In the genomic region with DNA sequence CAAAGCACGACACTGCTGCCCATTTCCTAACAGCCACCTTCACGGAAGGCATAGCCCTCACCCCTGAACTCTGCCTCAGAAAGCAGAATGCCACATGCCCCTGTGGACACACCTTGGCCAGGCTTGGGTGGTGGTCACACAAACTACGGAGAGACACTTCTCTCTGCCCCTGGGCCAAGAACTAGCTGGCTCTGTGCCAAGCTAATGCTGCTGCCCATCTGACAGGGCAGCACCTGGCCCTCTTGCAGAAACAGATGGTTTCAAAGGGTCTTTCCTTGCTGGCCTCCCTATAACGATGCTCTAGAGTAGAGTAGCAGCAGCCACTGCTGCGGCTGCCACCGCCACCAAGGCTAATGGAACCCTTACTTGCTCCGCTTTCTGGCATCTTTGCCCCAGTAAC, we compare ENCODE assay signal across 17 mouse cellular contexts. TPM values are rescaled to one million over a fixed set of nuclear protein-coding genes. Genes with fewer than 3 reads are reported as not detected.
DNase-seq lines count a peak whose midpoint lies in the region; TF ChIP-seq lines count a peak whose summit lies in the region.
"Had no signal": no experiment of that assay in that cellular context is flagged by ENCODE, and none has a peak within 500 bp of the region (broad histone marks: within the 10 kb centered on the region; RNA-seq: fewer than 3 reads in every experiment).

No protein-coding gene starts in this region.

- no peaks in the 10 kb centered on the region for H3K27me3 ChIP-seq in forebrain, embryonic 10.5 days (ENCODE audit: poor library complexity, severe bottlenecking)
- H3K27me3 ChIP-seq: embryonic facial prominence, embryonic 13.5 days; forebrain, embryonic 13.5 days; heart, embryonic 12.5 days; hindbrain, embryonic 13.5 days; intestine, embryonic 15.5 days had no signal

- no peaks in the 10 kb centered on the region for H3K9me3 ChIP-seq in forebrain, embryonic 10.5 days
- H3K9me3 ChIP-seq: embryonic facial prominence, embryonic 13.5 days; forebrain, embryonic 13.5 days; heart, embryonic 12.5 days; hindbrain, embryonic 13.5 days; intestine, embryonic 15.5 days had no signal

- DNase-seq in cerebellum, postnatal 14 days: peak; percentile 75 to 77
- no peak for DNase-seq in cerebellum, adult 8-10 months
- peak; percentile 76 for DNase-seq in left cerebral cortex, postnatal 4 days
- DNase-seq in left cerebral cortex, postnatal 10 days (ENCODE audit: extremely low spot score in 1 of 2, low spot score in 2 of 2): no peak
- peak; percentile 7 for DNase-seq in brain, embryonic 14.5 days (ENCODE audit: low read depth)
- peak; percentile 2 for DNase-seq in retina, embryonic 14.5 days (ENCODE audit: low spot score)
- DNase-seq in forebrain, embryonic 10.5 days (ENCODE audit: extremely low spot score, low spot score): no peak
- no peak for DNase-seq in urinary bladder, postnatal 25 days (ENCODE audit: low spot score)
- DNase-seq: adrenal gland, adult 8-10 months; adrenal gland, postnatal 36 days; gastrocnemius, adult 2 months; gastrocnemius, postnatal 25 days had no signal

- H3K4me1 ChIP-seq in forebrain, embryonic 10.5 days: no peaks in the 10 kb centered on the region
- H3K4me1 ChIP-seq: embryonic facial prominence, embryonic 13.5 days; forebrain, embryonic 13.5 days; heart, embryonic 12.5 days; hindbrain, embryonic 13.5 days; intestine, embryonic 15.5 days had no signal

- no peaks in the 10 kb centered on the region for H3K36me3 ChIP-seq in forebrain, embryonic 10.5 days (replicated peaks)
- H3K36me3 ChIP-seq: embryonic facial prominence, embryonic 13.5 days; heart, embryonic 12.5 days; hindbrain, embryonic 13.5 days; intestine, embryonic 15.5 days had no signal

- no peak for TF ChIP-seq POLR2A in brain, embryonic 14.5 days (IDR thresholded peaks at IDR 0.05; ENCODE audit: borderline replicate concordance, extremely low read depth, insufficient read depth, insufficient read length, poor library complexity, severe bottlenecking)

- H3K4me3 ChIP-seq in forebrain, embryonic 10.5 days: no peak overlapping the region
- H3K4me3 ChIP-seq: embryonic facial prominence, embryonic 13.5 days; forebrain, embryonic 13.5 days; gastrocnemius, adult 2 months; heart, embryonic 12.5 days; hindbrain, embryonic 13.5 days; intestine, embryonic 15.5 days had no signal

- TF ChIP-seq CTCF in brain, embryonic 14.5 days (IDR thresholded peaks at IDR 0.05; ENCODE audit: borderline replicate concordance, extremely low read depth, insufficient read depth, insufficient read length): no peak

- H3K27ac ChIP-seq in forebrain, embryonic 10.5 days: no peak overlapping the region
- H3K27ac ChIP-seq: embryonic facial prominence, embryonic 13.5 days; forebrain, embryonic 13.5 days; gastrocnemius, adult 2 months; hindbrain, embryonic 13.5 days; intestine, embryonic 15.5 days had no signal

- 83% methylated on average over 7 of the region's 7 CpGs for WGBS in forebrain, embryonic 10.5 days

- intact Hi-C loops in left cerebral cortex, postnatal 4 days (cut with DNase I): no loop called here
- intact Hi-C loops in left cerebral cortex, postnatal 10 days (cut with DNase I): no loop called here

RNA-seq across cellular contexts. Expression of gene Atp6ap2, which starts 30.5 kb away (rescaled TPM):
- total RNA-seq in left cerebral cortex, postnatal 4 days (2021): 100 to 1,000 TPM; 113 to 131 TPM
- 100 to 1,000 TPM; 209 to 221 TPM for total RNA-seq in left cerebral cortex, postnatal 10 days (2021)
- polyA plus RNA-seq in brain, embryonic 14.5 days (2012; rRNA removed): 56.8 and 67.7 TPM in 2 replicates
- polyA plus RNA-seq in forebrain, embryonic 10.5 days (2016; fragmentation: Nextera tagmentation; extraction: Ambion mirVana): 62.1 and 62.6 TPM in 2 replicates

Comparison
In these comparisons a context has a peak if more than half of its experiments do, and no peak if none do; other contexts are left out.
1. DNase-seq: peak in cerebellum, postnatal 14 days (2 of 2), left cerebral cortex, postnatal 4 days (single experiment), brain, embryonic 14.5 days (single experiment) and retina, embryonic 14.5 days (single experiment); none in cerebellum, adult 8-10 months (single experiment), left cerebral cortex, postnatal 10 days (0 of 2), forebrain, embryonic 10.5 days (single experiment) and urinary bladder, postnatal 25 days (single experiment).